Mouse (Mus musculus) testis, adult 2 months (tissue): ENCODE results near the gene Casc3. TPM values are rescaled to one million over a fixed set of nuclear protein-coding genes. Genes with fewer than 3 reads are reported as not detected.

Source experiments
- H3K27ac ChIP-seq: fragments of 200-500 bp; 2 replicates; pipeline ENCODE4 v1.5.1; 2012; ENCODE audit warnings: low read depth, low read length; ENCODE audit not compliant: control insufficient read depth, insufficient read depth
- H3K27me3 ChIP-seq: fragments of 200-500 bp; 2 replicates; pipeline ENCODE4 v1.6.1; 2012; ENCODE audit warnings: mild to moderate bottlenecking, low read length, moderate library complexity; ENCODE audit not compliant: control insufficient read depth, insufficient read depth
- H3K36me3 ChIP-seq: fragments of 200-500 bp; 2 replicates; pipeline ENCODE4 v1.6.1; 2012; ENCODE audit warnings: mild to moderate bottlenecking, low read length; ENCODE audit not compliant: control insufficient read depth, insufficient read depth
- H3K4me1 ChIP-seq: fragments of 200-500 bp; 2 replicates; pipeline ENCODE4 v1.6.1; 2012; ENCODE audit warnings: low read length; ENCODE audit not compliant: control insufficient read depth, insufficient read depth
- H3K4me3 ChIP-seq: fragments of 200-500 bp; 2 replicates; pipeline ENCODE4 v1.5.1; 2012; ENCODE audit warnings: low read depth, mild to moderate bottlenecking, low read length, moderate library complexity, mixed read lengths; ENCODE audit not compliant: control insufficient read depth
- CTCF ChIP-seq: fragments of 200-500 bp; IDR thresholded peaks from 2 replicates; pipeline ENCODE4 v1.5.1; 2012; ENCODE audit warnings: low read depth, mild to moderate bottlenecking, inconsistent platforms, low read length, moderate library complexity; ENCODE audit not compliant: control insufficient read depth, insufficient read depth, insufficient replicate concordance
- POLR2A ChIP-seq: fragments of 200-500 bp; IDR thresholded peaks from 2 replicates; pipeline ENCODE4 v1.6.1; 2012; ENCODE audit warnings: low read depth, mild to moderate bottlenecking, inconsistent platforms, low read length, moderate library complexity; ENCODE audit not compliant: control insufficient read depth
- polyA plus RNA-seq: library from polyadenylated mRNA; depleted of rRNA; stranded (reverse); fragments of >200 nt; gene quantifications from 2 replicates; pipeline ENCODE4 v1.2.3, GENCODE M21; 2012

The Casc3 gene
- polyA plus RNA-seq, 1 experiment = 24.9 TPM

DNA sequence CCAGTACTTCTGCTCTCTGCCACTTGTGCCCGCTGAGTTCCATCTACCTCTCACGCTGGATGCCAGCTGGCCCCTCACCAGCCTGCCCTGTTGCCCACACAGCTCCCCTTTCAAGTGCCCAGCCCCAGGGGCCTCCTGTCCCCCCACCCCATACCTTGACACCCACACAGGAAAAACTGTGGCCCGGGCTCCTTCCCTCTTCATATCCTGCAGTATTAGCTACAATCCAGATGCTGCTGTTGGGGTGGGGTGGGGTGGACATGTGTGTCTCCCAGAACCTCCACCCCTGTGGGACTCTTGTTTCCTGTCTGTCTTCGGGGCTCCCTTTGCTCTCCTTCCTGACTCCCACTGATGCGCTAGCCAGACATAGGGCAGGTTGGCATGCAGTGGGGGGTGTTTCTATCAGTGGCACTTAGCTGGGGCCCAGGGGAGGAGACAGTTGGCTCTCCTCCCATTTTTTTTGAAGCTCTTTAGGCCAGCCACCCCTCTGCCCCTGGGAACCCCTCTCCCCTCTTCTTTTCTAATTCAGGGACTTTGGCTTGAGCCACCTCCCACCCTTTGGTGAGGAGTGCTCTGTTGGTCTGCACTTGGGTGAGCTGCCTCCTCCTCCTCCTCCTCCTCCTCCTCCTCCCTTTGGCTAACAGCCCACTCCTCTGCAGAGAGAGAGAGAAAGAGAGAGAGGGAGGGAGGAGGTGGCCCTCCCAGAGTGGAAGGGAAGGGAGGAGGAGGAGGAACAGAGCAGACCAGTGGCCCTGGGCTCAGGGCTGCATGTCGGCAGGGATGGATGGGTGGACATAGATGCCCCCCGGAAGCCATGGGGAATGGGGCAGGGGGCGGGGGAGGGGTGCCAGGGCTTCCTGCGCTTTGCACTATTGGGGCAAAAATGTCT is 39.0 kb upstream of the Casc3 start:
- Histone ChIP-seq H3K4me1 (peaks cover 18% of the 10 kb centered on the region), H3K36me3 (no peaks in the 10 kb centered on the region), H3K27me3 (no peaks in the 10 kb centered on the region), H3K4me3 (no peak overlapping the region), H3K27ac (no peak overlapping the region)
- no peak for TF ChIP-seq POLR2A
- TF ChIP-seq CTCF = no peak

DNA sequence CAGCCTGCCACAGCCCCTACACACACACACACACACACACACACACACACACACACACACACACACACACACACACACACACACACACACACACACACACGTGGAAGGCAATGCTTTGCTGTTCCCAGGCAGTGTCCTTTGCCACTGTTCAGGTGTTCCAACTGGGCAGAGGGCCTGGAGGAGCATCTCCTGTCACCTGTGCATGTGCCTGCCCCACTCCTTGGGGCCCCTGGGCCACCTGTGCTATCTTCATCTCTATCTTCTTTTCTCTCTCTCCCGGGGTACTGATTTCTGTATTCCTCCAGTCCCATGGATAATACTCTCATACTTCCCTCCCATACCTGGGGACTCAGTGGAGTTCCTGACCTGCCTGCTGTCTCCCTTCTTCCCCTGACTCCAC is 38.4 kb upstream of the Casc3 start:
- H3K27ac ChIP-seq = no peak overlapping the region
- peaks cover 18% of the 10 kb centered on the region for H3K4me1 ChIP-seq
- H3K4me3 ChIP-seq = no peak overlapping the region

DNA sequence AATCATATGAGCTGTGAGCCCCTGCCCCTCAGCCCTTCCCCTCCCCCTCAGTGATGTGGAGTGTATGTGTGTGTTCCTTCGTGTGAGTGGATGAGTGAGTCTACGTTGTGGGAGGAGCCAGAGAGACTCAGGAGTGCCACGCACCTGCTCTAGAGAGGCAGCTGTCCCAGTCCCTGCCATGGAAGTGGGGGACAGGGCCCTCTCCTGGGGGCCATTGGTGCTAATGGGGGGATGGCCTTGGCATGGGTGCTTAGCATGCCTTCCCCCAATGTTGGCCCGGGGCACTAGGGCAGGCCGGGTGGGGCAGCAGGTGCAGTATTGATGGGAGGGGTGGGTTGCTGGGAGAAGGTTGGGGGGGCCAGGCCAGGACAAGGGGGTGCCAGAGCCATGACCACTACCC is 37.9 kb upstream of the Casc3 start:
- no peak overlapping the region for H3K27ac ChIP-seq
- peaks cover 19% of the 10 kb centered on the region for H3K4me1 ChIP-seq
- TF ChIP-seq POLR2A (no peak), CTCF (no peak)
- no peaks in the 10 kb centered on the region for H3K27me3 ChIP-seq
- no peaks in the 10 kb centered on the region for H3K36me3 ChIP-seq
- H3K4me3 ChIP-seq = no peak overlapping the region

More for the DNA sequence above, 38.4 kb upstream of the Casc3 start:
- Histone ChIP-seq H3K27me3 (no peaks in the 10 kb centered on the region), H3K36me3 (no peaks in the 10 kb centered on the region)
- no peak for TF ChIP-seq POLR2A
- no peak for TF ChIP-seq CTCF

DNA sequence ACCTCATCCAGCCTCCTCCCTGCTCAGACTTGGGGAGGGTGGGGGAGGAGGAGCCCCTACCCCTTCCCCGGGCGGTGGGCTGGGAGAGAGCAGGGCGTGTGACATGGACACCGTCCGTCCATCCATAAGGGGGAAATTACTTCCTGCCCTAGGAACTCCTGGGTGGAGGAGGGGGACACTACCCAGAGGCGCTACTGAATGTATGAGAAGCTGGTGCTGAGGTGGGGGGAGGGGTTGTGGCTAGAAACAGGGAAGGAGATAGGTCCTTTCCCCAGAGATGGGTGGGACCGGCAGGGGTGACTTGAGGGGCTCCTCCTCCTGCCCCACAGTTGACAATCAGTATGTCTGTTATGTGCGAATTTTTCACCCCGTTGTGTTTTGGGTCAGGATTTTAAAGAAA is 37.4 kb upstream of the Casc3 start:
- TF ChIP-seq CTCF = no peak
- TF ChIP-seq POLR2A = no peak
- Histone ChIP-seq H3K27ac (no peak overlapping the region), H3K4me1 (peaks cover 20% of the 10 kb centered on the region), H3K36me3 (no peaks in the 10 kb centered on the region), H3K27me3 (no peaks in the 10 kb centered on the region), H3K4me3 (no peak overlapping the region)

DNA sequence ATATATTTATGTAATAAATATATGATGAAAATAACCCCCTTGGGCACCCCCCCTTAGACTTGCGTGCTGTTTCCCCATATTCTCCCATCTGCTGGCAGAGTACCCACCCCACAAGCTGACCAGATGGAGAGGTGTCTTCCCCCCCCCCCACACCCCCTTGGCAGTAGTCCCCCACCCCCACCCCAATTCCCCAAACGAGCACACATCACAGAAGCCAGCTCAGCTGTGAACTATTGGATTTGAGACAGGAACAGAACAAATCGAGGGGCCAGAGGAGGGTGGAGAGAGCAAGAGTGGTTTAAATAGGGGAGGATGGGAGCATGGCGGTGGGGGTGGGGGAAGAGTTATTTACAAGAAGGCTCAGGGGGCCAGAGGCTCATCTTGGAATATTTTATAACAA is 37.0 kb upstream of the Casc3 start:
- peaks cover 21% of the 10 kb centered on the region for H3K4me1 ChIP-seq
- no peak overlapping the region for H3K4me3 ChIP-seq
- no peaks in the 10 kb centered on the region for H3K27me3 ChIP-seq
- no peaks in the 10 kb centered on the region for H3K36me3 ChIP-seq
- H3K27ac ChIP-seq = no peak overlapping the region
- no peak for TF ChIP-seq POLR2A
- no peak for TF ChIP-seq CTCF

DNA sequence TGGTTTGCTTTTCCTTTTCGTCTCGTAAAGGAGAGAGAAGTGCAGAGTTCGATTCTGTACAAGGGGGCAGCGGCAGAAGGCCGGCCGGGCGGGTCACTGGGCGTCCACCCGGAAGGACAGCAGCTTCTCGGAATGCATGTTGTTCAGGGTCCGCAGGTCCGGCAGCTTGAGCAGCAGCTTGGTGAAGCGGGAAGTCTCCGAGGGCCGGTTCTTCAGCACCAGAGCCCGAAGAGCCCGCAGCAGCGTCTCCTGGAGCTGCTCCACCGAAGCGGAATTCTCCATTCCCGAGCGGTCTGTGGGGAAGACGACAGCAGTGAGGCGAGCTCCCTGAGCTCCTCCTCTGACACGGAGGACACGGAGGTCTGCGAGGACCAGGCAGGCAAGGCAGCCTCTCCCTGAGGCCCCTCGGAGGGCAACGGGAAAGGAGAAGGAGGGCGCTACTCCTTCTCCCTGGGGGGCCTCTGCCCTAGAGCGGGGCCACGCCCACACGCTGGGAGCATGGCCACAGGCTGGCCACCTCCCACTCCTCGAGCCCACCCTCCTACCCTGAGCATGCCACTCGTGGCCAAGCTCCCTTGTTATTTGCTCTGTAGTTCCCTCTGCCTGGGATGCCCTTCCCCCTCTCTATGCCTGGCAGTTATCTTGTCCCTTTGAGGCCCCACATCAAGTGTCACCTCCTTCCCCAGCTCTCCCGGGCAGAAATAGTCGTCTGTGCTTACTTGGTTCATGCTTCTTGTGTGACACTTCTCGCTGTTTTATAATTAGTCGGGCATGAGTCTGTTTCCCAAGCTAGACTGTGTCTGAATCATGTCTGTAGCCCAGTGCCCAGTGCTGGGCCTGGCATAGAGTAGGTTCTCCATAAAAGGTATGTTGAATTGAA is 36.3 kb upstream of the Casc3 start:
- no peaks in the 10 kb centered on the region for H3K27me3 ChIP-seq
- no peaks in the 10 kb centered on the region for H3K36me3 ChIP-seq
- H3K27ac ChIP-seq = peak overlapping the region; percentile 43; the same call in 1 of the 2 replicates
- no peak for TF ChIP-seq CTCF
- TF ChIP-seq POLR2A = no peak
- peaks cover 24% of the 10 kb centered on the region for H3K4me1 ChIP-seq
- H3K4me3 ChIP-seq = peak overlapping the region; percentile 27

DNA sequence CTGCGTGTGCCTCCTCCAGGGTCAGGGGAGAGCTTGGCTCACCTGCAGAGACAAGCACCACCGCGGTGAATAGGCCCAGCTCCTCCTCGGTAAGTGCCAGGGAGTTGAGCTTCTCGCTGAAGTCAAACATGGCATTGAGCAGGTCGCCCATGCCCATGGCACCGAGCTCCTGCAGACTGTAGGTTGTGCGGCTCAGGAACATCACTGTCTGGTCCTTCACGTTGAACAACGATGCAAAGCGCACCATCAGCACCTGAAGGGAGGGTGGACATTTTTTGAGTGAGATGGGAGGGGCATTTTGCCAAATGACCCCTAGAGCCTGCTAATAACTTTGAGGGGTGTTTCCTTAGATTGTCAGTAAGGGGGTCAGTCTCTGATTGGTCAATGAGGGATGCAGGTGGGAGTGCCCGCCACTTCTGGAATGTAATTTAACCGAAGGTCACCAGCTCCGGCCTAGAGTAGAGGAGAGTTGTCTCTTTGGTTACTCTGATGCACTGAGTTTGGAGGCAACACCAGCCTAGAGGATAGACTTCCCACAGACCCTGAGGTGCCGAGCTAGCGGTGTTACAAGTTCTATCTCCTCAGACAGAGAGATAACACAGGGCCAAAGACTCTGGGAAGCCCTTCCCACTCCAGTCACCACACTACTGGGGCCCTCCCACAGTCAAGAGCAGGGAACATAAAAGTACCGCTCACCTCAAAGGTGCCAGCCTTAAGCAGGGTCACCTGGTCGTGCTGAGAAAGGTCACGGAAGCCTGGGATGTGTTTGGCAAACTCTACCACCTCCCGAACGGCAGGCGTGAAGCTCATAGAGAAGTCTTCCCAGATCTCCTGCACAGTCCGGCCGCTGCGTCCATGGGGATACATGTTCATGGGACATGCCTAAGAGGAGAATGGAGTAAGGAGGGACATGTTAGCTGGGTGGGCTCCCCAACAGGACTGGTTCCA is 35.4 kb upstream of the Casc3 start:
- H3K36me3 ChIP-seq = no peaks in the 10 kb centered on the region
- H3K4me3 ChIP-seq = no peak overlapping the region
- no peak overlapping the region for H3K27ac ChIP-seq
- TF ChIP-seq CTCF = no peak
- no peak for TF ChIP-seq POLR2A
- H3K27me3 ChIP-seq = no peaks in the 10 kb centered on the region
- H3K4me1 ChIP-seq = peaks cover 30% of the 10 kb centered on the region
